Mouse (Mus musculus) right cerebral cortex, postnatal 14 days (tissue): ENCODE measurements around the gene Lbhd1.
A peak's percentile ranks its signal among the peaks of the same experiment; 100 is the strongest.

Experiments
- DNase-seq: peaks from one replicate; pipeline ENCODE4 v3.0.0; 2022

Gene Lbhd1

GRCm38 (mm10) chr19:8919684-8920072 is 36.1 kb downstream of the Lbhd1 start:
- no peak for DNase-seq

- DNase-seq = peak; percentile 91
Observed at GRCm38 (mm10) chr19:8920073-8920736, 36.7 kb downstream of the Lbhd1 start, which contains the start of gene B3gat3. Gene B3gat3 (plus strand): TSS chr19:8920374.

- DNase-seq = no peak
Observed at GRCm38 (mm10) chr19:8920836-8921291, 37.3 kb downstream of the Lbhd1 start.

- DNase-seq = no peak
Observed at GRCm38 (mm10) chr19:8921741-8922140, 38.2 kb downstream of the Lbhd1 start.

GRCm38 (mm10) chr19:8926766-8927165 is 43.2 kb downstream of the Lbhd1 start:
- no peak for DNase-seq

- DNase-seq = no peak
Observed at GRCm38 (mm10) chr19:8927891-8928525, 44.5 kb downstream of the Lbhd1 start.

GRCm38 (mm10) chr19:8928689-8929223 is 45.2 kb downstream of the Lbhd1 start:
- no peak for DNase-seq

GRCm38 (mm10) chr19:8929224-8930088 is 45.9 kb downstream of the Lbhd1 start, which contains the start of the genes Rom1 and Eml3:
Gene Rom1 (minus strand): TSS chr19:8929356.
Gene Eml3 (plus strand): TSS chr19:8929552.
- DNase-seq = peak; percentile 48

GRCm38 (mm10) chr19:8930117-8930516 is 46.6 kb downstream of the Lbhd1 start:
- DNase-seq = no peak

- no peak for DNase-seq
Observed at GRCm38 (mm10) chr19:8930771-8931170, 47.2 kb downstream of the Lbhd1 start.

- DNase-seq = no peak
Observed at GRCm38 (mm10) chr19:8936736-8937135, 53.2 kb downstream of the Lbhd1 start.

- DNase-seq = no peak
Observed at GRCm38 (mm10) chr19:8940526-8941133, 57.1 kb downstream of the Lbhd1 start.

- DNase-seq = no peak
Observed at GRCm38 (mm10) chr19:8941136-8941514, 57.6 kb downstream of the Lbhd1 start.

GRCm38 (mm10) chr19:8941515-8942217 is 58.1 kb downstream of the Lbhd1 start, which contains the start of gene Mta2:
Gene Mta2 (plus strand): TSS chr19:8941875.
- peak; percentile 98 for DNase-seq
